Mouse (Mus musculus): ENCODE results near the gene Helt.

DNA sequence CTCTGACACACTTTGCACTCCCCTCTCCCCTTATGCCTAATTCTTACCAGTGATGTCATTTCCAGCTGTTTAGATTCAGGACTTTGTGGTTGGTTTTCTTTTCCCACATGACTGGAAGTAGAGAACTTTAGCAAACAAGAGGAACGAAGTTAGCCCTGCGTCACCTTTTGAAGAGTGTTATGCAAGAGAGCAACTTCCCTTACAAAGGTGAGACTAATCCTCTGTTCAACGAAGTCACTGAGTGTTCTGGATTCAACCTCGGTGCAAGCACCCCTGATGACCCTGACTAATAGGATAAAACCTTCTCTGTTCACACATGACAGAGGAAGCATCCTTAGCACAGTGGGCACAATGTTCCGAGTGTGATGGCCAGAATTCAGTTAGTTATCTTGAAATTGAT, 32.2 kb upstream of the Helt start:
- TF ChIP-seq CTCF (IDR thresholded peaks at IDR 0.05; ENCODE audit: extremely low read depth, insufficient read depth, low read length) (no peak), POLR2A (IDR thresholded peaks at IDR 0.05; ENCODE audit: extremely low read depth, insufficient read depth, low read length) (no peak)
